Comparison of ENCODE assay signal across 19 mouse cellular contexts in the genomic region with DNA sequence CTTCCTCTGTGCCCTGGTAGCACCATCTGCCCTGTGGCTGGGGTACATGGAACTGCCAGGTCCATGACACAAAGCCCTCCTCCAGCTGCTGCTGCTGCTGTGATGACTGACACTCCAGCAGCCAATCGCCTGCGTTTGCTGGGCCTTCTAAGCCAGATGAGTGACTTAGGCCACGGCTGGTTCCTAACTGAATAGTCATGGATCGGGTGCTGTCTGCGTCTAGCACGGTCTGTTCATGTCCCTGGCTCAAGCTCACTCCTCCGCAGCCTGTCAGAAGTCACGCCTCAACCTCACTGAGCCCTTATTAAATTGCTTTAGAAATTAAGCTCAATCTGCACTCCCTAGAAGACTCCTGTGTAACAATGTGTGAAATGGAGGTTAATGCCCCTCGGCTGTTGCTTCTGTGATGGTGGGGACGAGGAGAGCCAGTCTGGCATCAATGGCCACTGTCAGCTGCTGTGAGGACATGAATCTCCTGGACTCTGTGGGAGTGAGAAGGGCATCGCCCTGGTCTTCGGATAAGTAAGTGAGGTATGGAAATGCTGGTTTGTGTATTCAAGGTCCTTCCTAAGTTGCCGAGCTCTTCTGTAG.
DNase-seq lines count a peak whose midpoint lies in the region; ATAC-seq lines count a peak whose summit lies in the region.
"Had no signal": no experiment of that assay in that cellular context is flagged by ENCODE, and none has a peak within 500 bp of the region (broad histone marks: within the 10 kb centered on the region; RNA-seq: fewer than 3 reads in every experiment).

No protein-coding gene starts in this region.

- no peaks in the 10 kb centered on the region for H3K36me3 ChIP-seq in heart, embryonic 10.5 days
- no peaks in the 10 kb centered on the region for H3K36me3 ChIP-seq in heart, embryonic 12.5 days
- no peaks in the 10 kb centered on the region for H3K36me3 ChIP-seq in kidney, embryonic 14.5 days (ENCODE audit: control insufficient read depth, insufficient read depth, low read length)
- no peaks in the 10 kb centered on the region for H3K36me3 ChIP-seq in midbrain, embryonic 13.5 days
- no peaks in the 10 kb centered on the region for H3K36me3 ChIP-seq in midbrain, embryonic 11.5 days (ENCODE audit: control insufficient read depth, insufficient read depth, low read length)
- no peaks in the 10 kb centered on the region for H3K36me3 ChIP-seq in midbrain, embryonic 16.5 days (ENCODE audit: control insufficient read depth, insufficient read depth, low read length)
- H3K36me3 ChIP-seq: embryonic facial prominence, embryonic 12.5 days; forebrain, embryonic 15.5 days; limb, embryonic 15.5 days; stomach, embryonic 15.5 days had no signal

- no peaks in the 10 kb centered on the region for H3K9me3 ChIP-seq in heart, embryonic 10.5 days
- H3K9me3 ChIP-seq in heart, embryonic 12.5 days (replicated peaks) = no peaks in the 10 kb centered on the region
- H3K9me3 ChIP-seq in kidney, embryonic 14.5 days (ENCODE audit: control insufficient read depth, low read length) = no peaks in the 10 kb centered on the region
- H3K9me3 ChIP-seq in midbrain, embryonic 13.5 days = no peaks in the 10 kb centered on the region
- H3K9me3 ChIP-seq in midbrain, embryonic 11.5 days (ENCODE audit: control insufficient read depth, low read length) = no peaks in the 10 kb centered on the region
- no peaks in the 10 kb centered on the region for H3K9me3 ChIP-seq in midbrain, embryonic 16.5 days (replicated peaks; ENCODE audit: control insufficient read depth, low read length, poor library complexity, severe bottlenecking)
- H3K9me3 ChIP-seq: embryonic facial prominence, embryonic 12.5 days; forebrain, embryonic 15.5 days; limb, embryonic 15.5 days; stomach, embryonic 15.5 days had no signal

- H3K9ac ChIP-seq in heart, embryonic 12.5 days = no peak overlapping the region
- no peak overlapping the region for H3K9ac ChIP-seq in kidney, embryonic 14.5 days (ENCODE audit: low read depth, low read length)
- no peak overlapping the region for H3K9ac ChIP-seq in midbrain, embryonic 13.5 days (replicated peaks)
- no peak overlapping the region for H3K9ac ChIP-seq in midbrain, embryonic 11.5 days (ENCODE audit: low read length)
- no peak overlapping the region for H3K9ac ChIP-seq in midbrain, embryonic 16.5 days (ENCODE audit: low read depth, low read length)
- H3K9ac ChIP-seq: embryonic facial prominence, embryonic 12.5 days; forebrain, embryonic 15.5 days; limb, embryonic 15.5 days; stomach, embryonic 15.5 days had no signal

- ATAC-seq in heart, embryonic 12.5 days (ENCODE audit: insufficient number of reproducible peaks, low FRiP score) = no peak
- ATAC-seq in kidney, embryonic 14.5 days (ENCODE audit: low FRiP score, low TSS enrichment) = peak; percentile 75
- peak; percentile 40; the same call in 1 of the 2 replicates for ATAC-seq in midbrain, embryonic 13.5 days
- ATAC-seq in midbrain, embryonic 11.5 days (ENCODE audit: low FRiP score) = no peak
- peak; percentile 45; the same call in 1 of the 2 replicates for ATAC-seq in midbrain, embryonic 16.5 days
- ATAC-seq: forebrain, embryonic 15.5 days had no signal

- peak overlapping the region; percentile 69; the same call in 1 of the 2 replicates for H3K27ac ChIP-seq in heart, embryonic 10.5 days
- H3K27ac ChIP-seq in heart, embryonic 12.5 days (ENCODE audit: poor library complexity, severe bottlenecking) = no peak overlapping the region
- peak overlapping the region; percentile 33; the same call in 1 of the 2 replicates for H3K27ac ChIP-seq in kidney, embryonic 14.5 days (ENCODE audit: low read depth, low read length)
- H3K27ac ChIP-seq in midbrain, embryonic 13.5 days = peak overlapping the region; percentile 1; the same call in 1 of the 2 replicates
- H3K27ac ChIP-seq in midbrain, embryonic 11.5 days (ENCODE audit: low read depth, low read length) = no peak overlapping the region
- no peak overlapping the region for H3K27ac ChIP-seq in midbrain, embryonic 16.5 days (ENCODE audit: low read length)
- H3K27ac ChIP-seq: embryonic facial prominence, embryonic 12.5 days; forebrain, embryonic 15.5 days; limb, embryonic 15.5 days had no signal

- H3K4me1 ChIP-seq in heart, embryonic 10.5 days = peaks cover 72% of the 10 kb centered on the region
- peaks cover 61% of the 10 kb centered on the region for H3K4me1 ChIP-seq in heart, embryonic 12.5 days (replicated peaks)
- peaks cover 38% of the 10 kb centered on the region for H3K4me1 ChIP-seq in kidney, embryonic 14.5 days (ENCODE audit: control insufficient read depth, insufficient read depth, low read length)
- H3K4me1 ChIP-seq in midbrain, embryonic 13.5 days (replicated peaks) = peaks cover 26% of the 10 kb centered on the region
- H3K4me1 ChIP-seq in midbrain, embryonic 11.5 days (ENCODE audit: control insufficient read depth, insufficient read depth, low read length) = no peaks in the 10 kb centered on the region
- no peaks in the 10 kb centered on the region; the same call in 1 of the 2 replicates for H3K4me1 ChIP-seq in midbrain, embryonic 16.5 days (ENCODE audit: control insufficient read depth, insufficient read depth, low read length)
- H3K4me1 ChIP-seq: stomach, embryonic 15.5 days had no signal

- WGBS in heart, embryonic 10.5 days = 84% methylated on average over 13 of the region's 13 CpGs
- 77% methylated on average over 13 of the region's 13 CpGs for WGBS in heart, embryonic 12.5 days
- WGBS in kidney, embryonic 14.5 days = 32% methylated on average over 13 of the region's 13 CpGs
- WGBS in midbrain, embryonic 13.5 days = 71% methylated on average over 13 of the region's 13 CpGs
- WGBS in midbrain, embryonic 11.5 days = 83% methylated on average over 13 of the region's 13 CpGs
- WGBS in midbrain, embryonic 16.5 days = 67% methylated on average over 13 of the region's 13 CpGs

- H3K27me3 ChIP-seq in heart, embryonic 10.5 days (ENCODE audit: insufficient read depth, poor library complexity, severe bottlenecking) = no peaks in the 10 kb centered on the region
- H3K27me3 ChIP-seq in heart, embryonic 12.5 days (replicated peaks) = no peaks in the 10 kb centered on the region
- no peaks in the 10 kb centered on the region; the same call in 1 of the 2 replicates for H3K27me3 ChIP-seq in kidney, embryonic 14.5 days (ENCODE audit: control insufficient read depth, insufficient read depth, low read length)
- H3K27me3 ChIP-seq in midbrain, embryonic 13.5 days = peaks cover 14% of the 10 kb centered on the region; the same call in 1 of the 2 replicates
- H3K27me3 ChIP-seq in midbrain, embryonic 11.5 days (ENCODE audit: control insufficient read depth, insufficient read depth, low read length) = no peaks in the 10 kb centered on the region
- no peaks in the 10 kb centered on the region for H3K27me3 ChIP-seq in midbrain, embryonic 16.5 days (ENCODE audit: control insufficient read depth, insufficient read depth, low read depth, low read length)
- H3K27me3 ChIP-seq: forebrain, embryonic 15.5 days; stomach, embryonic 15.5 days had no signal

- H3K4me2 ChIP-seq in heart, embryonic 12.5 days = no peak overlapping the region
- H3K4me2 ChIP-seq in kidney, embryonic 14.5 days (replicated peaks; ENCODE audit: low read depth, low read length) = no peak overlapping the region
- H3K4me2 ChIP-seq in midbrain, embryonic 13.5 days (replicated peaks) = no peak overlapping the region
- no peak overlapping the region for H3K4me2 ChIP-seq in midbrain, embryonic 11.5 days
- no peak overlapping the region for H3K4me2 ChIP-seq in midbrain, embryonic 16.5 days (ENCODE audit: low read length)
- H3K4me2 ChIP-seq: embryonic facial prominence, embryonic 12.5 days; forebrain, embryonic 15.5 days; limb, embryonic 15.5 days; stomach, embryonic 15.5 days had no signal

- DNase-seq in heart, embryonic 10.5 days (ENCODE audit: low spot score) = no peak
- DNase-seq in kidney, postnatal 14 days = no peak
- DNase-seq in midbrain, embryonic 11.5 days (ENCODE audit: low spot score, missing footprints) = no peak
- no peak for DNase-seq in embryo, embryonic 10.5 days (ENCODE audit: low spot score)
- DNase-seq: adrenal gland, adult 8-10 months; cerebellum, adult 2 months; heart, postnatal 36 days; kidney, adult 8-10 months; lung, adult 18-20 months; right cerebral cortex, postnatal 14 days; thymus, postnatal 14 days had no signal

- H3K4me3 ChIP-seq in heart, embryonic 10.5 days = no peak overlapping the region
- no peak overlapping the region for H3K4me3 ChIP-seq in heart, embryonic 12.5 days
- no peak overlapping the region for H3K4me3 ChIP-seq in kidney, embryonic 14.5 days (ENCODE audit: low read length)
- no peak overlapping the region for H3K4me3 ChIP-seq in midbrain, embryonic 13.5 days (replicated peaks)
- H3K4me3 ChIP-seq in midbrain, embryonic 11.5 days (ENCODE audit: low read depth, low read length) = no peak overlapping the region
- H3K4me3 ChIP-seq in midbrain, embryonic 16.5 days (ENCODE audit: low read depth, low read length) = no peak overlapping the region
- H3K4me3 ChIP-seq: embryonic facial prominence, embryonic 12.5 days; forebrain, embryonic 15.5 days; limb, embryonic 15.5 days; stomach, embryonic 15.5 days had no signal

Comparison
In these comparisons a context has a peak if more than half of its experiments do, and no peak if none do; other contexts are left out.
1. H3K27ac ChIP-seq: peak in heart, embryonic 10.5 days (single experiment), kidney, embryonic 14.5 days (single experiment) and midbrain, embryonic 13.5 days (single experiment); none in heart, embryonic 12.5 days (single experiment), midbrain, embryonic 11.5 days (single experiment) and midbrain, embryonic 16.5 days (single experiment).
2. ATAC-seq: peak in kidney, embryonic 14.5 days (single experiment), midbrain, embryonic 13.5 days (single experiment) and midbrain, embryonic 16.5 days (single experiment); none in heart, embryonic 12.5 days (single experiment) and midbrain, embryonic 11.5 days (single experiment).